Mouse (Mus musculus): ENCODE measurements at regions not wholly inside any gene's neighbourhood (a gene's known extent, or its start where the extent isn't known, plus 50 kb on each side); places are given as distances from the start of the nearest gene placed in this dataset.

GRCm38 (mm10) chr8:107824640-107825039, 117.8 kb upstream of the Zfhx3 start:
- no peak for DNase-seq
- no peaks in the 10 kb centered on the region for H3K4me1 ChIP-seq (ENCODE audit: control insufficient read depth, insufficient read depth, low read length)
- H3K4me3 ChIP-seq (replicated peaks; ENCODE audit: extremely low read depth, low read depth, low read length), result no peak overlapping the region
- TF ChIP-seq CTCF (IDR thresholded peaks at IDR 0.05; ENCODE audit: insufficient read depth, low read length), result no peak
- no peak for TF ChIP-seq POLR2A (IDR thresholded peaks at IDR 0.05; ENCODE audit: borderline replicate concordance, extremely low read depth, low read depth, low read length)
- 6% methylated on average over 14 of the region's 14 CpGs for WGBS

- no peak for DNase-seq
- H3K4me1 ChIP-seq (ENCODE audit: control insufficient read depth, insufficient read depth, low read length), result no peaks in the 10 kb centered on the region
- TF ChIP-seq POLR2A (IDR thresholded peaks at IDR 0.05; ENCODE audit: borderline replicate concordance, extremely low read depth, low read depth, low read length) (no peak), CTCF (IDR thresholded peaks at IDR 0.05; ENCODE audit: insufficient read depth, low read length) (no peak)
- 73% methylated on average over 17 of the region's 17 CpGs for WGBS
- no peak overlapping the region for H3K4me3 ChIP-seq (replicated peaks; ENCODE audit: extremely low read depth, low read depth, low read length)
These were observed 114.8 kb upstream of the Zfhx3 start for GRCm38 (mm10) chr8:107827500-107828125.

GRCm38 (mm10) chr8:107828541-107828940, 113.9 kb upstream of the Zfhx3 start:
- DNase-seq, result no peak
- 87% methylated on average over 5 of the region's 5 CpGs for WGBS
- no peak for TF ChIP-seq CTCF (IDR thresholded peaks at IDR 0.05; ENCODE audit: insufficient read depth, low read length)
- TF ChIP-seq POLR2A (IDR thresholded peaks at IDR 0.05; ENCODE audit: borderline replicate concordance, extremely low read depth, low read depth, low read length), result no peak
- H3K4me3 ChIP-seq (replicated peaks; ENCODE audit: extremely low read depth, low read depth, low read length), result no peak overlapping the region
- no peaks in the 10 kb centered on the region for H3K4me1 ChIP-seq (ENCODE audit: control insufficient read depth, insufficient read depth, low read length)

- DNase-seq, result no peak
- H3K4me3 ChIP-seq (replicated peaks; ENCODE audit: extremely low read depth, low read depth, low read length), result no peak overlapping the region
- no peaks in the 10 kb centered on the region for H3K4me1 ChIP-seq (ENCODE audit: control insufficient read depth, insufficient read depth, low read length)
- WGBS, result 89% methylated on average over 10 of the region's 10 CpGs
- TF ChIP-seq POLR2A (IDR thresholded peaks at IDR 0.05; ENCODE audit: borderline replicate concordance, extremely low read depth, low read depth, low read length) (no peak), CTCF (IDR thresholded peaks at IDR 0.05; ENCODE audit: insufficient read depth, low read length) (no peak)
These were observed 109.0 kb upstream of the Zfhx3 start for GRCm38 (mm10) chr8:107833481-107833880.

- Histone ChIP-seq H3K4me1 (ENCODE audit: control insufficient read depth, insufficient read depth, low read length) (no peaks in the 10 kb centered on the region), H3K4me3 (replicated peaks; ENCODE audit: extremely low read depth, low read depth, low read length) (no peak overlapping the region)
- WGBS, result 80% methylated on average over 3 of the region's 3 CpGs
- TF ChIP-seq CTCF (IDR thresholded peaks at IDR 0.05; ENCODE audit: insufficient read depth, low read length) (no peak), POLR2A (IDR thresholded peaks at IDR 0.05; ENCODE audit: borderline replicate concordance, extremely low read depth, low read depth, low read length) (no peak)
- DNase-seq, result no peak
These were observed 96.3 kb upstream of the Zfhx3 start for GRCm38 (mm10) chr8:107846141-107846540.

GRCm38 (mm10) chr8:107851236-107852043, 91.0 kb upstream of the Zfhx3 start:
- WGBS, result 80% methylated on average over 17 of the region's 17 CpGs
- TF ChIP-seq CTCF (IDR thresholded peaks at IDR 0.05; ENCODE audit: insufficient read depth, low read length), result no peak
- TF ChIP-seq POLR2A (IDR thresholded peaks at IDR 0.05; ENCODE audit: borderline replicate concordance, extremely low read depth, low read depth, low read length), result no peak

GRCm38 (mm10) chr8:107859770-107860169, 82.7 kb upstream of the Zfhx3 start:
- TF ChIP-seq POLR2A (IDR thresholded peaks at IDR 0.05; ENCODE audit: borderline replicate concordance, extremely low read depth, low read depth, low read length) (no peak), CTCF (IDR thresholded peaks at IDR 0.05; ENCODE audit: insufficient read depth, low read length) (no peak)
- DNase-seq, result no peak
- 89% methylated on average over 4 of the region's 4 CpGs for WGBS
- H3K4me1 ChIP-seq (ENCODE audit: control insufficient read depth, insufficient read depth, low read length), result no peaks in the 10 kb centered on the region
- H3K4me3 ChIP-seq (replicated peaks; ENCODE audit: extremely low read depth, low read depth, low read length), result no peak overlapping the region

More at GRCm38 (mm10) chr8:107851236-107852043, 91.0 kb upstream of the Zfhx3 start:
- Histone ChIP-seq H3K4me1 (ENCODE audit: control insufficient read depth, insufficient read depth, low read length) (no peaks in the 10 kb centered on the region), H3K4me3 (replicated peaks; ENCODE audit: extremely low read depth, low read depth, low read length) (no peak overlapping the region)
- DNase-seq, result no peak

- no peak for DNase-seq
- TF ChIP-seq POLR2A (IDR thresholded peaks at IDR 0.05; ENCODE audit: borderline replicate concordance, extremely low read depth, low read depth, low read length) (no peak), CTCF (IDR thresholded peaks at IDR 0.05; ENCODE audit: insufficient read depth, low read length) (no peak)
- 79% methylated on average over 4 of the region's 4 CpGs for WGBS
- Histone ChIP-seq H3K4me1 (ENCODE audit: control insufficient read depth, insufficient read depth, low read length) (no peaks in the 10 kb centered on the region), H3K4me3 (replicated peaks; ENCODE audit: extremely low read depth, low read depth, low read length) (no peak overlapping the region)
These were observed 82.2 kb upstream of the Zfhx3 start for GRCm38 (mm10) chr8:107860251-107860650.

GRCm38 (mm10) chr8:107864802-107865651, 77.4 kb upstream of the Zfhx3 start:
- no peaks in the 10 kb centered on the region for H3K4me1 ChIP-seq (ENCODE audit: control insufficient read depth, insufficient read depth, low read length)
- 51% methylated on average over 14 of the region's 14 CpGs for WGBS
- DNase-seq, result no peak
- no peak overlapping the region for H3K4me3 ChIP-seq (replicated peaks; ENCODE audit: extremely low read depth, low read depth, low read length)
- no peak for TF ChIP-seq POLR2A (IDR thresholded peaks at IDR 0.05; ENCODE audit: borderline replicate concordance, extremely low read depth, low read depth, low read length)
- no peak for TF ChIP-seq CTCF (IDR thresholded peaks at IDR 0.05; ENCODE audit: insufficient read depth, low read length)
